Mouse (Mus musculus) heart, embryonic 14.5 days (tissue): ENCODE measurements around the gene Mettl7a1. TPM values are rescaled to one million over a fixed set of nuclear protein-coding genes. Genes with fewer than 3 reads are reported as not detected.
"Not testable (repeated sequence)": the region's sequence is repeated elsewhere in the genome, so short reads cannot be mapped to it uniquely, and the experiment has no call there.

ENCODE experiments used
- ATAC-seq: fragments of 200-750 bp; cut with Nextera tagmentation; 2 replicates; pipeline ENCODE4 v1.8.0; 2017; ENCODE audit warnings: low read depth, moderate TSS enrichment; ENCODE audit not compliant: insufficient number of reproducible peaks, insufficient read depth, low FRiP score
- H3K27ac ChIP-seq, 2 experiments: fragments of 200-500 bp in 1 of 2; fragments of 300-500 bp in 1 of 2; sonication (generic) in 1 of 2; replicated peaks in 1 of 2; 2 replicates each; pipeline ENCODE4 v1.5.1; 2012 to 2014; ENCODE audit warnings: low read depth in 2 of 2, low read length in 2 of 2, control low read depth in 1 of 2, mild to moderate bottlenecking in 1 of 2, mixed read lengths in 1 of 2; ENCODE audit not compliant: control insufficient read depth in 1 of 2, insufficient read depth in 1 of 2
- H3K27me3 ChIP-seq: fragments of 300-500 bp; sonication (generic); 2 replicates; pipeline ENCODE4 v1.6.1; 2014; ENCODE audit warnings: mild to moderate bottlenecking, low read length, control low read depth; ENCODE audit not compliant: control insufficient read depth, insufficient read depth
- H3K36me3 ChIP-seq: fragments of 300-500 bp; sonication (generic); 2 replicates; pipeline ENCODE4 v1.6.1; 2014; ENCODE audit warnings: mild to moderate bottlenecking, control low read depth, low read length, mixed read lengths; ENCODE audit not compliant: control insufficient read depth, insufficient read depth
- H3K4me1 ChIP-seq, 2 experiments: fragments of 200-500 bp in 1 of 2; fragments of 300-500 bp in 1 of 2; sonication (generic) in 1 of 2; 2 replicates each; pipeline ENCODE4 v1.6.1; 2012 to 2014; ENCODE audit warnings: low read length in 2 of 2, control low read depth in 1 of 2, mixed read lengths in 1 of 2; ENCODE audit not compliant: control insufficient read depth in 2 of 2, insufficient read depth in 2 of 2
- H3K4me2 ChIP-seq: fragments of 300-500 bp; sonication (generic); 2 replicates; pipeline ENCODE4 v1.6.1; 2014; ENCODE audit warnings: mild to moderate bottlenecking, low read length
- H3K4me3 ChIP-seq, 2 experiments: fragments of 200-500 bp in 1 of 2; fragments of 300-500 bp in 1 of 2; sonication (generic) in 1 of 2; 2 replicates each; pipeline ENCODE4 v1.5.1; 2012 to 2014; ENCODE audit warnings: low read length in 2 of 2, mild to moderate bottlenecking in 2 of 2, control low read depth in 1 of 2, low read depth in 1 of 2, moderate library complexity in 1 of 2; ENCODE audit not compliant: control insufficient read depth in 1 of 2, insufficient read depth in 1 of 2
- H3K9ac ChIP-seq: fragments of 300-500 bp; sonication (generic); 2 replicates; pipeline ENCODE4 v1.6.1; 2014; ENCODE audit warnings: mild to moderate bottlenecking, low read length
- H3K9me3 ChIP-seq: fragments of 300-500 bp; sonication (generic); 2 replicates; pipeline ENCODE4 v1.6.1; 2016; ENCODE audit warnings: low read length, control low read depth; ENCODE audit not compliant: control insufficient read depth
- WGBS: fragments of 180-500 bp; shearing (Covaris S2); extraction: QIAGEN DNeasy Blood & Tissue Kit; methylation state at CpG from one replicate; pipeline ENCODE4 v1.1.7; 2014; 5-methylcytosine and 5-hydroxymethylcytosine counted together
- polyA plus RNA-seq: library from polyadenylated mRNA; unstranded; fragments of >200 nt; fragmentation: Nextera tagmentation; extraction: Ambion mirVana; gene quantifications from 2 replicates; pipeline ENCODE4 v1.2.1, GENCODE M21; 2014

Mettl7a1 gene
- polyA plus RNA-seq, 1 experiment from 2014 or later, result 3.8 TPM

DNA sequence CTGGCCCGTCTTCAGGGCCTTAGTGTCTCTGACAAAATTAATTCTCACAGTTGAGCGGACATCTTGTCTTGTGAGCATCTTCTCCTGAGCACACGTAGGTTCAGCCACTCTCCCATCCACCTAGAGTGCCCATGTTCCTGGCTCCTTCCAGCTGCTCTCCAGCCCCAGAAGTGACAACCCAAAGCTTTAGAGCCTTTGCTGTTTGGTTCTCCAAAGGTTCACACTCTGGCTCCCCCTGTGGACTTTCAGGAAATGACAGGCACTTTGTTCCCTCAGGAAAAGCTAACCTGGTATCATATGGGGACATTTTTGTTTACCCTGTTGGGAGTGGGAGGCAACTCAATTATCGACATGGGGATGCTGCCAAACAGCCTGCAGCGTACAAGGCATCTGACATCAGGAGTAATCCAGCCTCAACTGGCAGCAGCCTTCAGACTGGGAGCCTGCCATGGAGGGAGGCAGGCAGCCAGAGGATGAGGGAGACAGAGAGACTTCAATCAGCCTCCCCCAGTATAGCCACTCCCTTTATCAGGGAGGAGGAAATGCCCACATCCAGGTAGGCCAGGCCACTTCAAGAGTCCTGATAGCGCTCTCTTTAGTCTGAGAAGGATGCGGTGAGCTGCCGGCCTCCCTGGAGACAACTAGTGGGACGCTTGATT, 74.0 kb downstream of the Mettl7a1 start:
- not testable (repeated sequence) for H3K9me3 ChIP-seq, H3K9ac ChIP-seq, ATAC-seq, H3K36me3 ChIP-seq, H3K27me3 ChIP-seq, H3K4me1 ChIP-seq, H3K27ac ChIP-seq, H3K4me3 ChIP-seq, H3K4me2 ChIP-seq
- 10% methylated on average over 3 of the region's 9 CpGs for WGBS

Other genes starting within 250 kb of the Mettl7a1 start
- gene Atf1, start 76.3 kb upstream of the Mettl7a1 start, polyA plus RNA-seq, result 36.8 and 37.1 TPM in 2 replicates
- not detected in 2 replicates for gene Tmprss12, start 23.3 kb upstream of the Mettl7a1 start, polyA plus RNA-seq
- gene Mettl7a3, start 30.8 kb downstream of the Mettl7a1 start, polyA plus RNA-seq, result not detected in 2 replicates
- not detected in 2 replicates for gene Methig1, start 49.0 kb downstream of the Mettl7a1 start, polyA plus RNA-seq
- gene Mettl7a2, start 49.1 kb downstream of the Mettl7a1 start, polyA plus RNA-seq, result not detected in 2 replicates
- not detected in 2 replicates for gene Higd1c, start 60.4 kb downstream of the Mettl7a1 start, polyA plus RNA-seq
- not detected in 2 replicates for gene Gm5475, start 118.0 kb downstream of the Mettl7a1 start, polyA plus RNA-seq
- gene Slc11a2, start 120.9 kb downstream of the Mettl7a1 start, polyA plus RNA-seq, result 12.7 and 14.1 TPM in 2 replicates
- gene Letmd1, start 164.9 kb downstream of the Mettl7a1 start, polyA plus RNA-seq, result 12.8 and 13.6 TPM in 2 replicates
- 7.8 and 8.1 TPM in 2 replicates for gene Csrnp2, start 191.3 kb downstream of the Mettl7a1 start, polyA plus RNA-seq
- gene Tfcp2, start 247.9 kb downstream of the Mettl7a1 start, polyA plus RNA-seq, result 17.1 and 19.9 TPM in 2 replicates